Mouse (Mus musculus) CH12.LX (cell line): ENCODE results near the gene Capn8. TPM values are rescaled to one million over a fixed set of nuclear protein-coding genes. Genes with fewer than 3 reads are reported as not detected.

Experiments
- DNase-seq: peaks from one replicate; pipeline ENCODE4 v3.0.0-alpha.2; 2013; ENCODE audit errors: extremely low read depth
- H3K27ac ChIP-seq: 2 replicates; pipeline ENCODE4 v1.5.1; 2012; ENCODE audit warnings: low read depth, mild to moderate bottlenecking, control low read depth, moderate library complexity; ENCODE audit not compliant: insufficient read depth
- H3K27me3 ChIP-seq: replicated peaks from 2 replicates; pipeline ENCODE3; 2012; ENCODE audit warnings: inconsistent platforms
- H3K36me3 ChIP-seq, 2 experiments: replicated peaks in 1 of 2; 2 replicates each; pipeline versions ENCODE3 to v1.6.1; 2012; ENCODE audit warnings: inconsistent platforms in 1 of 2, low read length in 1 of 2, mild to moderate bottlenecking in 1 of 2, mixed read lengths in 1 of 2, moderate library complexity in 1 of 2; ENCODE audit not compliant: control insufficient read depth in 1 of 2, insufficient read depth in 1 of 2
- H3K4me1 ChIP-seq, 2 experiments: 2 replicates each; pipeline ENCODE4 v1.6.1; 2012; ENCODE audit warnings: inconsistent platforms in 1 of 2, moderate library complexity in 1 of 2; ENCODE audit not compliant: insufficient read depth in 2 of 2, control insufficient read depth in 1 of 2
- H3K4me2 ChIP-seq: 2 replicates; pipeline ENCODE4 v1.6.1; 2012; ENCODE audit warnings: low read depth, mild to moderate bottlenecking, control low read depth; ENCODE audit not compliant: poor library complexity, insufficient read depth, severe bottlenecking
- H3K4me3 ChIP-seq, 3 experiments: fragments of 150-350 bp in 1 of 3; sonication (generic) in 1 of 3; replicated peaks in 1 of 3; 2 replicates each; pipeline versions ENCODE3 to v1.5.1; 2011 to 2012; ENCODE audit warnings: low read depth in 2 of 3, low read length in 2 of 3, mild to moderate bottlenecking in 2 of 3, moderate library complexity in 2 of 3, control low read depth in 1 of 3, improper control_type of control experiment in 1 of 3, inconsistent platforms in 1 of 3, mixed read lengths in 1 of 3; ENCODE audit not compliant: poor library complexity in 1 of 3
- H3K79me2 ChIP-seq: replicated peaks from 2 replicates; pipeline ENCODE4 v1.6.1; 2012; ENCODE audit warnings: mild to moderate bottlenecking, moderate library complexity; ENCODE audit not compliant: control insufficient read depth, poor library complexity, insufficient read depth, severe bottlenecking; ENCODE audit errors: extremely low read depth
- H3K9ac ChIP-seq: 2 replicates; pipeline ENCODE4 v1.6.1; 2012; ENCODE audit warnings: low read depth, mild to moderate bottlenecking, control low read depth, moderate library complexity; ENCODE audit not compliant: insufficient read depth
- H3K9me3 ChIP-seq: replicated peaks from 2 replicates; pipeline ENCODE3; 2012; ENCODE audit warnings: low read length, inconsistent platforms, mixed read lengths
- CHD2 ChIP-seq: IDR thresholded peaks from 2 replicates; pipeline ENCODE4 v1.6.1; 2011; ENCODE audit warnings: low read length, improper control_type of control experiment
- ETS1 ChIP-seq: conservative IDR thresholded peaks from 2 replicates; pipeline ENCODE4 v1.6.1; 2012; ENCODE audit warnings: low read depth, mild to moderate bottlenecking, inconsistent platforms, low read length, improper control_type of control experiment, moderate library complexity
- HCFC1 ChIP-seq: IDR thresholded peaks from 2 replicates; pipeline ENCODE4 v1.6.1; 2012; ENCODE audit warnings: low read depth, mild to moderate bottlenecking, inconsistent platforms, low read length, improper control_type of control experiment
- IRF4 ChIP-seq: IDR thresholded peaks from 2 replicates; pipeline ENCODE4 v1.6.1; 2014; ENCODE audit warnings: low read depth, mild to moderate bottlenecking, inconsistent platforms, low read length, improper control_type of control experiment
- JUN ChIP-seq: IDR thresholded peaks from 2 replicates; pipeline ENCODE4 v1.6.1; 2011; ENCODE audit warnings: low read depth, mild to moderate bottlenecking, low read length, improper control_type of control experiment, moderate library complexity; ENCODE audit not compliant: insufficient read depth
- JUND ChIP-seq: conservative IDR thresholded peaks from 2 replicates; pipeline ENCODE4 v1.6.1; 2011; ENCODE audit warnings: low read depth, low read length, improper control_type of control experiment
- KAT2A ChIP-seq: IDR thresholded peaks from 2 replicates; pipeline ENCODE4 v1.6.1; 2012; ENCODE audit warnings: low read length, improper control_type of control experiment, inconsistent platforms; ENCODE audit not compliant: insufficient replicate concordance
- MAX ChIP-seq: IDR thresholded peaks from 2 replicates; pipeline ENCODE4 v1.6.1; 2011; ENCODE audit warnings: low read length, improper control_type of control experiment
- MEF2A ChIP-seq: IDR thresholded peaks from 2 replicates; pipeline ENCODE4 v1.6.1; 2014; ENCODE audit warnings: low read depth, mild to moderate bottlenecking, inconsistent platforms, low read length, improper control_type of control experiment, borderline replicate concordance
- MXI1 ChIP-seq: IDR thresholded peaks from 2 replicates; pipeline ENCODE4 v1.6.1; 2011; ENCODE audit warnings: mild to moderate bottlenecking, low read depth, low read length, improper control_type of control experiment
- MYC ChIP-seq: IDR thresholded peaks from 2 replicates; pipeline ENCODE4 v1.6.1; 2011; ENCODE audit warnings: low read depth, mild to moderate bottlenecking, improper control_type of control experiment, low read length
- NRF1 ChIP-seq: IDR thresholded peaks from 2 replicates; pipeline ENCODE4 v1.6.1; 2014; ENCODE audit warnings: low read depth, mild to moderate bottlenecking, inconsistent platforms, low read length, improper control_type of control experiment, moderate library complexity
- RCOR1 ChIP-seq: conservative IDR thresholded peaks from 2 replicates; pipeline ENCODE4 v1.6.1; 2012; ENCODE audit warnings: low read depth, mild to moderate bottlenecking, inconsistent platforms, low read length, improper control_type of control experiment
- TBP ChIP-seq: conservative IDR thresholded peaks from 2 replicates; pipeline ENCODE4 v1.6.1; 2011; ENCODE audit warnings: low read depth, low read length, improper control_type of control experiment
- UBTF ChIP-seq: IDR thresholded peaks from 2 replicates; pipeline ENCODE4 v1.6.1; 2012; ENCODE audit warnings: low read depth, mild to moderate bottlenecking, inconsistent platforms, low read length, improper control_type of control experiment, moderate library complexity
- USF1 ChIP-seq: IDR thresholded peaks from 2 replicates; pipeline ENCODE4 v1.6.1; 2014; ENCODE audit warnings: low read depth, mild to moderate bottlenecking, inconsistent platforms, low read length, improper control_type of control experiment
- USF2 ChIP-seq: conservative IDR thresholded peaks from 2 replicates; pipeline ENCODE4 v1.6.1; 2011; ENCODE audit warnings: low read depth, low read length, improper control_type of control experiment
- ZC3H11A ChIP-seq: IDR thresholded peaks from 2 replicates; pipeline ENCODE4 v1.6.1; 2012; ENCODE audit warnings: low read depth, mild to moderate bottlenecking, inconsistent platforms, low read length, improper control_type of control experiment
- ZKSCAN1 ChIP-seq: IDR thresholded peaks from 2 replicates; pipeline ENCODE4 v1.6.1; 2012; ENCODE audit warnings: low read depth, inconsistent platforms, low read length, improper control_type of control experiment, borderline replicate concordance
- dilution Hi-C: fragments of 300-500 bp; cut with MboI; formaldehyde crosslinking; loops from 2 replicates; pipeline ENCODE4 v1.14.3; 2020; ENCODE audit warnings: low sequenced_read_pairs; ENCODE audit not compliant: extremely low pct_unique_long_range_greater_than_20kb, extremely low pct_ligation_motif_present
- in situ Hi-C: fragments of 300-500 bp; cut with MboI; formaldehyde crosslinking; loops from 3 replicates; pipeline ENCODE4 v1.14.3; 2019; ENCODE audit warnings: low sequenced_read_pairs, low pct_ligation_motif_present, low pct_unique_long_range_greater_than_20kb, mixed read lengths
- polyA plus RNA-seq: library from polyadenylated mRNA; unstranded; fragments of >175 nt; gene quantifications from 2 replicates; pipeline ENCODE4 v1.2.1, GENCODE M21; 2012; ENCODE audit warnings: low read depth; ENCODE audit not compliant: insufficient read length
- total RNA-seq, 2 experiments: library from RNA; depleted of rRNA; stranded (reverse); fragments of 300-350 nt in 1 of 2; fragments of >200 nt in 1 of 2; gene quantifications; 2 replicates each; pipeline ENCODE4 v1.2.3; 2012 to 2014

The Capn8 gene
- total and polyA plus RNA-seq, 3 experiments, result not detected

GRCm38 (mm10) chr1:182675346-182675745 lies 110.5 kb downstream of the Capn8 start:
- Histone ChIP-seq H3K9me3 (peaks cover 10% of the 10 kb centered on the region), H3K36me3 (no peaks in the 10 kb centered on the region), H3K4me2 (no peak overlapping the region), H3K27ac (no peak overlapping the region), H3K4me1 (peaks cover 3 to 44% of the 10 kb centered on the region in 2 experiments), H3K27me3 (no peaks in the 10 kb centered on the region), H3K9ac (no peak overlapping the region), H3K4me3 (no peak overlapping the region), H3K79me2 (no peaks in the 10 kb centered on the region)
- dilution Hi-C loops (no loop called here), in situ Hi-C loops (no loop called here)
- TF ChIP-seq USF1, result no peak
- no peak for TF ChIP-seq NRF1
- no peak for TF ChIP-seq UBTF
- TF ChIP-seq IRF4, result no peak
- no peak for TF ChIP-seq MYC
- no peak for TF ChIP-seq MXI1
- TF ChIP-seq USF2, result no peak
- TF ChIP-seq KAT2A, result no peak
- TF ChIP-seq CHD2, result no peak
- TF ChIP-seq ETS1, result no peak
- DNase-seq, result no peak

- no peaks in the 10 kb centered on the region for H3K79me2 ChIP-seq
- no peak overlapping the region for H3K4me3 ChIP-seq
- H3K36me3 ChIP-seq, result no peaks in the 10 kb centered on the region
- no peak overlapping the region for H3K9ac ChIP-seq
- peaks cover 3 to 32% of the 10 kb centered on the region in 2 experiments for H3K4me1 ChIP-seq
- dilution Hi-C loops, result no loop called here
- in situ Hi-C loops, result no loop called here
- peaks cover 10% of the 10 kb centered on the region for H3K9me3 ChIP-seq
- peaks cover 2% of the 10 kb centered on the region for H3K27me3 ChIP-seq
- no peak overlapping the region for H3K4me2 ChIP-seq
- peak; percentile 80 for DNase-seq
- no peak overlapping the region for H3K27ac ChIP-seq
- TF ChIP-seq JUN (no peak), TBP (no peak), JUND (no peak), MEF2A (no peak), ZC3H11A (no peak), UBTF (no peak), HCFC1 (no peak), RCOR1 (no peak), MAX (no peak), ZKSCAN1 (no peak), MXI1 (no peak)
Measured at GRCm38 (mm10) chr1:182678151-182678550, 113.3 kb downstream of the Capn8 start.
